Mouse (Mus musculus) kidney, embryonic 15.5 days (tissue): Measurements from ENCODE around the gene Syt2. TPM values are rescaled to one million over a fixed set of nuclear protein-coding genes. Genes with fewer than 3 reads are reported as not detected.

Source experiments
- ATAC-seq: fragments of 200-750 bp; cut with Nextera tagmentation; replicated peaks from 2 replicates; pipeline ENCODE4 v1.8.0; 2017; ENCODE audit warnings: moderate TSS enrichment; ENCODE audit not compliant: low FRiP score
- H3K27ac ChIP-seq: fragments of 300-500 bp; sonication (generic); 2 replicates; pipeline ENCODE4 v1.5.1; 2015; ENCODE audit warnings: mild to moderate bottlenecking, inconsistent platforms
- H3K27me3 ChIP-seq: fragments of 300-500 bp; sonication (generic); 2 replicates; pipeline ENCODE4 v1.6.1; 2015; ENCODE audit warnings: inconsistent platforms
- H3K36me3 ChIP-seq: fragments of 300-500 bp; sonication (generic); 2 replicates; pipeline ENCODE4 v1.6.1; 2015; ENCODE audit warnings: inconsistent platforms
- H3K4me1 ChIP-seq: fragments of 300-500 bp; sonication (generic); 2 replicates; pipeline ENCODE4 v1.6.1; 2015; ENCODE audit warnings: inconsistent platforms
- H3K4me2 ChIP-seq: fragments of 300-500 bp; sonication (generic); 2 replicates; pipeline ENCODE4 v1.6.1; 2015; ENCODE audit warnings: moderate library complexity, mild to moderate bottlenecking, inconsistent platforms
- H3K4me3 ChIP-seq: fragments of 300-500 bp; sonication (generic); replicated peaks from 2 replicates; pipeline ENCODE4 v1.5.1; 2015; ENCODE audit warnings: mild to moderate bottlenecking, inconsistent platforms
- H3K9ac ChIP-seq: fragments of 300-500 bp; sonication (generic); 2 replicates; pipeline ENCODE4 v1.6.1; 2015; ENCODE audit warnings: mild to moderate bottlenecking, inconsistent platforms
- H3K9me3 ChIP-seq: fragments of 300-500 bp; sonication (generic); replicated peaks from 2 replicates; pipeline ENCODE4 v1.6.1; 2016; ENCODE audit warnings: inconsistent platforms
- WGBS: fragments of 180-500 bp; shearing (Covaris S2); methylation state at CpG from one replicate; pipeline ENCODE4 v1.1.7; 2015; ENCODE audit warnings: mixed read lengths; 5-methylcytosine and 5-hydroxymethylcytosine counted together
- polyA plus RNA-seq: library from polyadenylated mRNA; unstranded; fragments of >200 nt; fragmentation: Nextera tagmentation; extraction: Ambion mirVana; gene quantifications from 2 replicates; pipeline ENCODE4 v1.2.1, GENCODE M21; 2015

Gene Syt2
- polyA plus RNA-seq, 1 experiment from 2014 or later = 1.5 TPM

DNA sequence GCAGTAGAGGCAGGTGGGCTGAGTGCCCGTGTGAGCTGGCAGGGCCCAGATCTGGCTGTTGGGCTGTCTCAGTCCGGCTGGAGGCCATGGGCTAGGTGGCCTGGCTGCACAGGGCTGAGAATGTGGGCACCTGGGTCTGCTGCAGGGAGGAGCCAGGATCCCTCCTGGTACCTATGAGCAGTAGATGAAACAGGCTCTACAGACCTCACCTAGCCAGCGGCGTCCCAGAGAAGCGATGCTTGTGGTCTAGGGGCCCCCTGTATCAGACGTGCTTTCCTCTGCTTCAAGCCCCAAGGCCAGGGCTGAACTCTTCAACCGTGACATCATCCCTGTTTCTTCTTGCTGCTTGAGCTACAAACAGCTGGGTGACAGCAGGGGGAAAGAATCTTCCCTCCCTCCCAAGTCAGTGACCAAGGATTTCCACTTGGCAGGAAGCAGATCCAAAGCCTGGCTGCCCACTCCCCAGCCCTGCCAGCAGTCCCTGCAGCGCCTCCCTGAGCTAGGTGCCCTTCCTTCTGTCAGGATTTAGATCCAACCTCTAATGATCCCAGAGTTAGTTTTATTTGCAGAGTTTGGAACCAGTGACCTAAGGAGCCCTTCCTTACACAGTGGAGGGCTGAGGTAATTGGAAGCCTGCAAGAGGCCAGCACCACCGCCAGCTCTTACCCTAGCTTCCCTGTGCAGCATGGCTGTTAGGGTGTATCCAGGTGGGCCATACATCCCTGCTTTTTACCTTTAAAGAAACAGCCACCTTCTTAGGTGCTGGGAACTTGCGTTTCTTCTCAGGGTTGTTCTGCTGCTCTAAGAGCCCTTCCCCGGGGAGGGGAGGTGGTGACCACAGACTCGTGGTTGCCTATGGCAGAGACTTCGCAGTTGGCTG lies 107.5 kb downstream of the Syt2 start:
- ATAC-seq = peak; percentile 76
- WGBS = 33% methylated on average over 13 of the region's 13 CpGs
- Histone ChIP-seq H3K4me2 (0 out of 2 replicates have a peak overlapping the region, but pooled peaks have one; percentile 8), H3K36me3 (no peaks in the 10 kb centered on the region), H3K9me3 (no peaks in the 10 kb centered on the region), H3K27ac (peak overlapping the region; percentile 88), H3K9ac (no peak overlapping the region), H3K27me3 (no peaks in the 10 kb centered on the region), H3K4me1 (peaks cover 67% of the 10 kb centered on the region), H3K4me3 (no peak overlapping the region)

DNA sequence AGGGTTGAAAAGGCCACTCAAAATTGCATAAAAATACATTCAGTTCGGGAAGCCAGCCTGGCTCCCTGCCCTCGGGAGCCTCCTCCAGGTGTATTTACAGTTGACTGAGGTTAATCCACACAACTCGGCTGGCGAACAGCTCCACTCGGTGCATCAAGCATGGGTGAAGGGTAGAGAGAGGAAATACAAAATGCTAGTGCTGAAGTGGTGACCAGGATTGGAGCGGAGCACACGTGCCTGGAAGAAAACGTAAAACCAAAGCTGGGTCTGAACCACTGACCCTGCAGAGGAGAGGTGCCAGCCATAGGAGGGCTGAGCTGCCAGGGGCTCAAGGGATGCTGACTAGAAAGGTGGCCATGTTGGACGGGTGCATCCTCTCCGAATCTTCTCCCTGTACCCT lies 108.3 kb downstream of the Syt2 start:
- H3K9me3 ChIP-seq = no peaks in the 10 kb centered on the region
- no peak for ATAC-seq
- no peaks in the 10 kb centered on the region for H3K27me3 ChIP-seq
- H3K9ac ChIP-seq = no peak overlapping the region
- H3K4me2 ChIP-seq = no peak overlapping the region
- no peak overlapping the region for H3K4me3 ChIP-seq
- H3K4me1 ChIP-seq = peaks cover 68% of the 10 kb centered on the region
- WGBS = 51% methylated on average over 10 of the region's 10 CpGs
- H3K27ac ChIP-seq = peak overlapping the region; percentile 78
- peaks cover 3% of the 10 kb centered on the region; the same call in 1 of the 2 replicates for H3K36me3 ChIP-seq

DNA sequence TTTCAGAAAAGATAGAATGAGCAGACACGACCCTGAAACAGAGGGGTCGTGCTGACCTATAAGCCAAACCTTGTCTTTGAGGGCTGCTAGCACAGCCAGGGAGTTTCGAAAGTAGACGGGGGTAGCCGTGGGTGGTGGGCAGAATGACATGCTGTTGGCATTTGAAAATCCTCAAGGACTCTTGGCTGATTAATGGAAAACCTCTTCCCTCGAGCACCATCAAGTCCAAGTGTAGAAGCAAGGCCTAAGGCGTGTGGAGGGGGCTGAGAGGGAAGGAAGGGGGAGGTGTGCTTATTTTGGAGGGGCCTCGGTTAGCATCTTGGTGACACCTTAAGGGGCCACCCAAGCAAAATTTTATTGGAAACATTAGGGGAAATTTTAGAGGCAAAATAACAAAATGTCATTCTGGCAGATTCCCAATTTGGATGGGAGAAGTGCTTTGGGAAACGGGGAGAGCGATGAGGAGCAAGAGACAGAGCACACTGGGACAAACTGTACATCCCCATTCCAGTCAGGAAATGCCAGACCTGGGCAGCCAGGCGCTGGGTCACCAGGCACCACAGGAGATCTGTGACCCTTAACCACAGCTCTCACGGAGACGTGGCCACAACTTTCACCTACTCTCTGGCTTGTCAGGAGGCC lies 109.2 kb downstream of the Syt2 start:
- ATAC-seq = no peak
- H3K9ac ChIP-seq = no peak overlapping the region
- peaks cover 71% of the 10 kb centered on the region for H3K4me1 ChIP-seq

DNA sequence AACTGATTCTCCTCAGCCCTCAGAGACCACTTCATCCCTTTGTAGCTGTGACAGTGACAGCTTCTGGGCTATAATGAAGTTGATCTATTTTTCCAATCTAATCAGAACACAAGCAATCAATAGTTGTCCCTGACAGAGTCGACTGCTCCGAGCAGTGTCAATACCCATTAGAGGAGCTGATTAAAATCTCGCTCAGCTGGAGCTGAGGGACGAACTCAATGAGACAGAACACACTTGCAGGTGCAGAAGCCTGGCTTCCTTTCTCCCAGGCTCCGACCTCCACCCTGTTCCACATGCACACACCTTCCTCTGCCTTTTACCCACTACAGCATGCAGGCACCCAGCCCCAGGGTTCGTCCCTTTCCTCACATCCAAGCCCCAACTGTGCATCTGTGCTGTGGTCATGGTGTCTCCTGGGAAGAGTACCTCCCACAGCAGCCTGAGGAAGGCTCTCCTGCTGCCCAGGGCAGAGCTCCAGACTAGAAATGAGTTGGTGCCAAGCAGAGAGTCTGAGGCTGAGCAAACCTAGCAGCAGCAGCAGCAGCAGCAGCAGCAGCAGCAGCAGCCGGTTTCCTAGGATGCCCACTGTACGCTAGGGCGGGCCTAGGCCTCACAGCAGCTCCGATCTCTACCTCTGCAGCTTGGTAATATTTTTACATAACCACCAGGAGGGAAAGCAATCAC lies 109.9 kb downstream of the Syt2 start:
- no peak overlapping the region for H3K9ac ChIP-seq
- no peaks in the 10 kb centered on the region for H3K9me3 ChIP-seq
- peak overlapping the region; percentile 78 for H3K27ac ChIP-seq
- H3K27me3 ChIP-seq = no peaks in the 10 kb centered on the region
- peaks cover 72% of the 10 kb centered on the region for H3K4me1 ChIP-seq
- WGBS = 46% methylated on average over 10 of the region's 10 CpGs
- H3K4me3 ChIP-seq = no peak overlapping the region
- H3K36me3 ChIP-seq = peaks cover 7% of the 10 kb centered on the region
- H3K4me2 ChIP-seq = no peak overlapping the region
- ATAC-seq = peak; percentile 23

More for the DNA sequence above, 109.2 kb downstream of the Syt2 start:
- H3K4me3 ChIP-seq = no peak overlapping the region
- no peaks in the 10 kb centered on the region for H3K9me3 ChIP-seq
- H3K4me2 ChIP-seq = no peak overlapping the region
- WGBS = 37% methylated on average over 13 of the region's 13 CpGs
- H3K27me3 ChIP-seq = no peaks in the 10 kb centered on the region
- peaks cover 7% of the 10 kb centered on the region for H3K36me3 ChIP-seq
- peak overlapping the region; percentile 78 for H3K27ac ChIP-seq

DNA sequence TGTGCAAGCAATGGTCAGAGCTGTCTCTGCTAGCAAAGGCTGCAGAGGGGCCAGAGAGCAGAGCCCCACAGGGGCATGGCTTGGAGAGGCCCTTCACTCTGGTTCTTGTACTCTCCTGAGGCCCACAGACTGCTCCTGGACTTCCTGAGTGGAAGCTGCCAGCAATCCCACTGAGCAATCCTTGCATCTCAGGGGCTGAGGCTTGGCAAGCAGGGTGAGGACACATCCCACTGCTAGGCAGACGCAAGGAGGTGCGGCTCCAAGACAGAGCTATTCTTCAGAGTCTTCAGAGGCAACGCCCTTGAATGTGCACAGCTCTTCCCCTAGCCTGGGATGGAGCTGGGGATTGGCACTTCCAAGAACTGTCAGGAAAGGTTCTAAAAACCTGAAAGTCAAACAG lies 110.8 kb downstream of the Syt2 start:
- Histone ChIP-seq H3K27ac (0 out of 2 replicates have a peak overlapping the region, but pooled peaks have one; percentile 78), H3K9ac (no peak overlapping the region; the same call in 1 of the 2 replicates), H3K4me3 (no peak overlapping the region), H3K27me3 (no peaks in the 10 kb centered on the region), H3K4me2 (no peak overlapping the region), H3K9me3 (no peaks in the 10 kb centered on the region), H3K36me3 (peaks cover 7% of the 10 kb centered on the region), H3K4me1 (peaks cover 67% of the 10 kb centered on the region)
- no peak for ATAC-seq
- WGBS = 70% methylated on average over 3 of the region's 3 CpGs

DNA sequence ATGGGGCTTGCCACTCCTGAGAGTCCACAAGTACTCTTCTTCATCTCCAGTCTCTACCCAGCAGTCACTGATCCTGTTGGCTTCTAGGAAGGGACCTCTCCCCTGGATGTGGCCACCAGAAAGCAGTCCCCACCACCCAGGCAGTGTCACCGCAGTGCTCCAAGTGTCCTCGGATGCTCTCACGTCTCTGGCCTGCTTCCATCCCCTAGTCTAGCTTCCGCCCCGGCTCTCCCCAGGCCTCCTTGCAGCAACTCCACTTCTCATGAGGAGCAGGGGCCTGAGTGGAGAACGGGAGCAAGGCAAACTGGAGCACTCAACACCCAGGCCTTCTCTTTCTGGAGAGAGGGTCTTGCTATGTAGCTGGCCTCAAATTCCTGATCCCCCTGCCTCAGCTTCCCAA lies 112.7 kb downstream of the Syt2 start:
- Histone ChIP-seq H3K27me3 (no peaks in the 10 kb centered on the region), H3K4me1 (peaks cover 55% of the 10 kb centered on the region), H3K9me3 (no peaks in the 10 kb centered on the region), H3K9ac (no peak overlapping the region), H3K4me3 (no peak overlapping the region), H3K36me3 (peaks cover 7% of the 10 kb centered on the region), H3K27ac (no peak overlapping the region), H3K4me2 (no peak overlapping the region)
- 90% methylated on average over 6 of the region's 6 CpGs for WGBS
- no peak for ATAC-seq

DNA sequence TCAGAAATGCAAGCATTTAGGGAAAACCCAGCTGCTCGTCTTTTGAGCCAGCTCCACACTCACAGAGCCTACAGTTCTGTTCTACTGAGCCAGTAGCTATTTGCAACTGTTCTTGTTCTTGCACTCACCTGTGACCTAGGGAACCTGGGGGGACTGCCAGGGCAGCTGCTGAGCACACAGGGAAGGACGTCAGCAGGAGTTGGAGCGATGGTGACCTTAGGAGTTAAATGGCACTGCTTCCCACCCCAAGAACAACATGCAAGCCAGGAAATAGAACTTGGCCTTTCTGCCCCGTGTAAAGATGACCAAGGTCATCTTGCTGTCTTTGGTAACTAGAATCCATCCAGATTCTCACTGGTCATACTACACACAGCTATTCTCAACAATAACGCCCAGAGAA lies 114.2 kb downstream of the Syt2 start:
- H3K4me1 ChIP-seq = peaks cover 55% of the 10 kb centered on the region
- peaks cover 7% of the 10 kb centered on the region for H3K36me3 ChIP-seq
- no peak overlapping the region for H3K4me3 ChIP-seq
- ATAC-seq = no peak
- no peaks in the 10 kb centered on the region for H3K9me3 ChIP-seq
- no peak overlapping the region for H3K9ac ChIP-seq
- 41% methylated on average over 5 of the region's 5 CpGs for WGBS
- no peak overlapping the region for H3K27ac ChIP-seq
- no peaks in the 10 kb centered on the region for H3K27me3 ChIP-seq
- H3K4me2 ChIP-seq = no peak overlapping the region

DNA sequence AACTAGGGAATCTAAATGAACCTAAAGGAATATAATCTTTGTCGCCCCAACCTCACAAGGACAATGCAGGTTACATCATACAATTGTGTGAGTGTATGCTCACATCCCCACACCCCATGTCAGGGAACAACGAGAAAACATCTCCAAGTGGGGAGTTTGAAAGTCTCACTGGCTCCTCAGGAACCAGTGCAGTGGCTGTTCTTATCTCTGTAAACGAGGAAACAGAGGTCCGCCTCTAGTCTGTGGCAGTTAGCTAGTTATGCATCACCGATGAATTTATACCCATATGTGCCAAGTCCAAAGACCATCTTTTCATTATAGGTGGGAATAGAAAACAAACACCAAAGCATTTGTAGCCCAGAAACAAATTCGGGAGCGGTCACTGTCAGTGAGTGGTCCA lies 115.1 kb downstream of the Syt2 start:
- no peaks in the 10 kb centered on the region for H3K9me3 ChIP-seq
- H3K4me3 ChIP-seq = no peak overlapping the region
- H3K36me3 ChIP-seq = peaks cover 7% of the 10 kb centered on the region
- H3K27me3 ChIP-seq = no peaks in the 10 kb centered on the region
- 85% methylated on average over 7 of the region's 7 CpGs for WGBS
- no peak overlapping the region for H3K27ac ChIP-seq
- ATAC-seq = no peak
- H3K4me2 ChIP-seq = no peak overlapping the region
- no peak overlapping the region for H3K9ac ChIP-seq
- peaks cover 48% of the 10 kb centered on the region for H3K4me1 ChIP-seq

DNA sequence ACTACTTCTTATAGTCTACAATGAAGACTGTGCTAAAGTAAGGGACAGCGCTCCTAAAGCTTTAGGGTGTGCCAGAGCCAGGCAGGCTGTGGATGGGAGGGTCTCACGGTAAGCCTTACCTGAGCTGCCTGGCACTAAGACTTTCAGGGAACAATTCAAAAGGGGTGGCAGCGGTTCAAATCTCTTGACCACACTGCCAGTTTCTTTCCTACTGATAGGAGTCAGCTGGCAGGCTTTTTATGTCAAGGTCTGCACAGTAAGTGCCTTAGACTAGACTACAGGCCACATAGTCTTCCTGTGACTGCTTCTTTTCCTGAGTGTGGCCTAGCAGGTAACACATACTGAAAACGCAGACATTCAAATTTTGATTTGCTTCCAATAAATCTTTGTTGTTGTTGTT lies 116.8 kb downstream of the Syt2 start:
- Histone ChIP-seq H3K9me3 (no peaks in the 10 kb centered on the region), H3K27me3 (no peaks in the 10 kb centered on the region), H3K4me3 (no peak overlapping the region), H3K27ac (peak overlapping the region; percentile 85; the same call in 1 of the 2 replicates), H3K4me2 (no peak overlapping the region), H3K9ac (no peak overlapping the region), H3K4me1 (peaks cover 36% of the 10 kb centered on the region), H3K36me3 (peaks cover 14% of the 10 kb centered on the region)
- no peak for ATAC-seq
- WGBS = 87% methylated on average over 4 of the region's 4 CpGs

DNA sequence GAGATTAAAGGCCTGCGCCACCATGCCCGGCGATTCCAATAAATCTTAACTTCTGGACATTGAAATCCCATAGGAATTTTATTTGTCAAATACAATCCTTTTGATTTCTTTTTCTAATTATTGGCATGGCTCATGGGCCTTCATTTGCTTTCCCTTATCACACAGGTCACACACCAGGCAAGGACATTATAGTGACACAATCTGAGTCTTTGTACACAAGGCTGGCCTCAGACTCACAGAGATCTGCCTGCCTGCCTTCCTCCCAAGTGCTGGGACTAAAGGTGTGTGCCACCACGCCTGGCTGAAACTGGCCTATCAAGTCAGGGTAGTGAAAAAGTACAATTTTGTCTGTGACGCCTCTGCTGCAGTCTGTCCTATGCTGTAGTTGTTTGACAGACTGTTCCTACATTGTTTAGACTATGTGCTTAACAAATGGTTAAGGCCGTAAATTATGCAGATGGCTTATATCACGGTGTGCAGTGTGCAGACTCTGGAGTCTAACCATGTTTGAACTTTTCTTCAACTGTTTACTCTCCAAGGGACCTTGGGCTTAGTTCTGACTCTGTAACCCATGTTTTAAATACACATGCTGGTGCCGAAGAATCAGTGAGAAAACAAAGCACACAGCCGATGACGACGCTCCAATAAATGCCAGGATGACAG lies 117.4 kb downstream of the Syt2 start:
- 48% methylated on average over 11 of the region's 11 CpGs for whole genome bisulfite sequencing
- peak; percentile 45 for ATAC-seq
- H3K27ac ChIP-seq = peak overlapping the region; percentile 85

DNA sequence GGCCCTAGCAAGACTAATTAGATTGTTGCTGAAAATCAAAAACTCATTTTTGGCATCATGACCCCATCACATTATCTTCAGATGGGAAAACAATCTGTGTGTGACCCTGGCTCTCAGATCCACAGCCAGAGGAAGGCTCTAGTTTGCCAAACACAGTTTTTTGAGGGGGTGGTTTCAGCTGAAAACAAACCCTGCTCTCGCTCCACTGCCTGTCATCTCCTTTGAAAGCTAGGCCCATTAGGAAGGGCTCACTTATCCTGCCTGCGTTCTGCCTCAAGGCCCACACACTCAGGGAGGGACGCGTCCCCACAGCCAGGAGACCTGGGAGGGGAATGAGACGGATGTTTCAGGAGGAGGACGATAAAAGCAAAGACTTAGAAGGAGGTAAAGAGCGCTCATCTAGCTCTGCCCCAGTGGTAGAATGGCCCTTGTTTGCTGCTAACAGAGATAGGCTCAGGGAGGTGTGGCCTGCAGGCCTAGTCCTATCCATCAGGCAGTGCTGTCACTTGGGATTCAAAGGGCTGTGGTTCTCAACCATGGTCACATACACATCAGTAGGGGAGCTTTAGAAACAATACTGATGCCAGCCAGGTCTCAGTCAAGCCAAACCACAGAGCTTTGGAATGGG lies 118.5 kb downstream of the Syt2 start:
- H3K36me3 ChIP-seq = peaks cover 18% of the 10 kb centered on the region
- H3K27ac ChIP-seq = peak overlapping the region; percentile 85
- no peak overlapping the region for H3K9ac ChIP-seq
- WGBS = 20% methylated on average over 7 of the region's 7 CpGs
- no peaks in the 10 kb centered on the region for H3K9me3 ChIP-seq
- H3K4me3 ChIP-seq = no peak overlapping the region
- no peaks in the 10 kb centered on the region for H3K27me3 ChIP-seq
- H3K4me1 ChIP-seq = peaks cover 32% of the 10 kb centered on the region
- H3K4me2 ChIP-seq = no peak overlapping the region
- peak; percentile 85 for ATAC-seq

More for the DNA sequence above, 117.4 kb downstream of the Syt2 start:
- no peak overlapping the region for H3K4me3 ChIP-seq
- H3K27me3 ChIP-seq = no peaks in the 10 kb centered on the region
- H3K4me1 ChIP-seq = peaks cover 36% of the 10 kb centered on the region
- peaks cover 21% of the 10 kb centered on the region for H3K36me3 ChIP-seq
- H3K9me3 ChIP-seq = no peaks in the 10 kb centered on the region
- no peak overlapping the region for H3K4me2 ChIP-seq
- H3K9ac ChIP-seq = no peak overlapping the region
